Mouse (Mus musculus): ENCODE measurements around the gene Krt9.

DNA sequence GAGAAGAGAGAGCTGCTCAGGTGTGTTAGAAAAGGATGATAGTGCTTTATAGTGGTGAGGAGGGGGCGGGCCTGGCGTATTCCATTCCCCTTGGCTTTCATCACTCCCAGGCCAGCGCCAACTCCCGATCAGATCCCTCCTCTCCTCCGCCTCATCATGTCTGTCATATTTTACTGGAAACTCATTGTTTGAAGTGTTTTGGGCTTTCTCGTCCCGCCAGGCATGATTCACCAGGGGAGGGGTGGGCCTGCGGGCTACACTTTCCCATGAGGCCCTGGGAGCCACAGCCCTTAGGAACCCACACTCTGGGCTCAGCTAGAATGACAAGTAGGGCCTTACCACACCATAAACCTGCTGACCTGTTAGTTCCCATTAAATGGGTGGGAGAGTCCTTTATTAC lies 14.5 kb upstream of the Krt9 start, which contains the start of gene Krt14:
- no peak for TF ChIP-seq CTCF (IDR thresholded peaks at IDR 0.05; ENCODE audit: low read depth, low read length)
- no peak for TF ChIP-seq POLR2A (IDR thresholded peaks at IDR 0.05; ENCODE audit: borderline replicate concordance, low read depth, low read length)
